Mouse (Mus musculus): ENCODE measurements at regions not wholly inside any gene's neighbourhood (a gene's known extent, or its start where the extent isn't known, plus 50 kb on each side); places are given as distances from the start of the nearest gene placed in this dataset.

DNA sequence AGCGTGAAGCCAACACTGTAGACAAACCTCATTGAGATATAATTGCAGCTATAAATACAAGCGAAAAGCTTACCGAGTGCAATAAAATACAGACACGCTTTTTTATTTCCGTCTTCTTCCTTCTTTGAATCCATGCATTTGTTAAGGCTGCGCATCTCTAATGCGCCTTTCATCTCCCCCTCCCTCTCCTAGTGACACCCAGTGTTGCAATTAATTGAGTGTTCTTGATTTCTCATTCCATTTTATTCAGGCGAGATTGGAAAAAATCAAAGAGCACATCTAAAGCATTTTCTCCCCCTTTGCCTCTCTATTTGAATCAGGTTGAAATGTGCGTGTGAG lies 293.2 kb upstream of the Tle4 start:
- no peak for DNase-seq

DNA sequence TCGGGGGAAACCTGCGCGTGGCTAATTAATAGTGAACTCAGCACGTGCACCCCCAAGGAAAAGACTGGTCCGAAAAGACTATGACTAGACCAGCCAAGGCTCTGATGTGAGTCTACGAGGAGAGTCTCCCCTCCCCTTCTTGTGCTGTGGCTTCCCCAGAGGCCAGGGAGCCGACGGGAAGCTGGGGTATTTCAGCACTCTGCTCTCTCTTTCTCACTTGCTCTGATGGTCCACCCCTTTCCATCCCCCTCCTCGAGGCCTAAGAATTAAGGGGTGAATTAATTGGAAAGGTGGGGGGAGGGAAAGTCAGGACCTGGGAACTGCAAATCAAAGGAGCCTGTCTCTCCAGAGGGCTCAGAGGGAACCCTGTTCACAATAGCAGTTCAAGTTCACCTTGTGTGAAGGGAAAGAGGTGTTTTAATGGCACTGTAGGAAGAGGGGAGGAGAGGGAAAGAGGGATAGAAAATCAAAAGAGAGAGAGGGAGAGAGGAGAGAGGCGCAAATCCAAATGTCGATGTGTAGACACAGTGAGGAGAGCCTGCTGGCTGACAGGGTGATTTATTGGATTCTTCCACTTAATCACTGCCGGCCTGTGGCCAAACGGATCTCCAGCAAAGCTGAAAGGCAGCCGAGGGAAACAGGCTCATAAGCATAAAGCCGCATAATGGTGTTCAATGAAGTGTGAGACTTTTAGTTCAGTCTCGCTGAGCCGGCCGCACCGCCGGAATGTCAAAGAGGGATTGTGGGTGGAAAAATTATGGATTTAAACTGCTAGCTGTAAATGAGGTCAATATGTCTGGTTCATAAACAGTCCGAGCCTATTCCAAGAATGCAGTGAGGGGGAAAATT lies 292.6 kb upstream of the Tle4 start:
- DNase-seq: peak; percentile 67

DNA sequence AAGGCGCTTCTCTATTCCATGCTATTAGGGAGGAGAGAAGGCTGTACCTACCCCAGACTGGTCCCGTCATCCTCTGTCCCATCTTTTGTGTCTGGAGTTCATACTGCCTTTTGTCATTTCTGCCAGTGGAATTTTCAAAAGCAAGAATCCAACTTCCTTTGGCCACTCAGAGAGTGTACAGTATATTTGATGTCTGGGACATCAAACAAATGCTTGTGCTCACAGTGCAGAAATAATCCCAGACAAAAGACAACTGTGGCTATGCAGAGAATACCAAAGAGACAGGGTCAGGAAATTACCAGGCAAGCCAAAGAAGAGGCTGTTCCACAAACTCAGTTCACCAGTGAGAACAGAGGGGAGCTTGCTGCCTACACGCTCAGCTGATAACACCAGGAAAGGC lies 291.9 kb upstream of the Tle4 start:
- DNase-seq: no peak

DNA sequence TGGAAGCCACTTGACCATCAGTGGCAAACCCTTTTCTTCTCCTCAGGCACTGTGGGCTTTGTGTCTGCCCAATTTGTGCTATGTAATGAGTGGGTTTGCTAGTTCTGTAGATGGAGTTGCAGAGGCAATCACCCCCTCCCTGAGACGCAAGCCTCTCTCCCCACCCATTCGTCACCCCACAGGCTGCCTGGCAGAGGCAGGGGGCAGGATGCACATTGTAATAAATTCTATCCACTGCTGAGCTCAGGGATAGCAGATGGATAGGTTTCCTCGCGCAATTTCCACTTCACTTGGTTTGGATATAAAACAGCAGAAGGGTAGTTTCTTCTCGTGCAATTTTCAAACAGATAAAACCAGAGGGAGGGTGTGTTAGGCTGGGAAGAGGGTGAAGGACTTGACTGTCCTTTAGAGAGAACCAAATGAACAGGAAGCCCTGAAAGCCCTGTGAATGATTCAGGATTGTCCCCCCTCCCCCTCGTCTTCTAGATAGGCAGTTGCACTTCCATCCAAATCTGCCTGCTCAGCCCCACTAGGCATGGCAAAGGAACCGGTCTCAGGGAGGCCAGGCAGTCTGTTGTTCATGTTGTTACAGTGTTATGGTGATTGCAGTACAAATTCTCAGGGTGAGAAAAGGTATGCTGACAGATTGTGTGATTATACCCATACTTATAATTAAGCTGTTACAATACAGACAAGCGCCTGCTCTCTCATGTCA lies 286.0 kb upstream of the Tle4 start:
- DNase-seq: no peak

DNA sequence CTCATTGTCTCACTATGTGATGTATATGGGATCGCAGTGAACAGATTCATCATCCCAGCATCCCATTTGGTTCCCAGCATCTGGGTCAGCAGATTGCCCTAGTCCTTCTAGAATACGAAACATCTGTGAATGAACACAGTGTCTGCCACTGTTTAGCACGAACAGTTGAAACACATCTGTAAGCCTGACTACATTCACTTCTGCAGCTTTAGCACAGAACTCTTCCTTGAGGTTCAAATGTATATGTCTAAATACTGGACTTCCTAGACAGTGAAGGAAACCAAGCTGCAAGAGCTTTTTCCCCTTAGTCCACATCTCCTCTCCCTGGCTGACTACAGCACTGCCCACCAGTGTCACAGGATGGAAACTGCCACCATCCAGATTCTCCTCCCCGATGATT lies 283.0 kb upstream of the Tle4 start:
- no peak for DNase-seq

DNA sequence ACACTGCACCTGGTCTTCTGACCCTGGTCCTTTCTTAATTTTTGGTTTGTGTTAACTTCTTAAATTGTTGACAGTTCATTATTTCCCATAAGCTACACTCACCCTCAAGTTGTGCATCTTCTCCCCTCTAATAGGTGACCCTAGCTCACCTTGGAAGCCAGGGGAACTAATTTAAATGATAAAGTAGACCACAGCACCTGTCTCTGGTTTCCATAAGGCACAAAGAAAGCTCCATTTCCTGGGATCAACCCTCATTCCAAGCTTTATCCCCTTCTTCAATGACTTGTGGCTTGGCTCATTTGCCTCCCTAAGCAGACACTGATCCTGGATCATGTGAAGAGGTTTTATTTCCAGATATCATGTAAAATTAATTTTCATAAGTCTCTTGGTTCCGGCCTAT lies 276.1 kb upstream of the Tle4 start:
- DNase-seq: no peak

DNA sequence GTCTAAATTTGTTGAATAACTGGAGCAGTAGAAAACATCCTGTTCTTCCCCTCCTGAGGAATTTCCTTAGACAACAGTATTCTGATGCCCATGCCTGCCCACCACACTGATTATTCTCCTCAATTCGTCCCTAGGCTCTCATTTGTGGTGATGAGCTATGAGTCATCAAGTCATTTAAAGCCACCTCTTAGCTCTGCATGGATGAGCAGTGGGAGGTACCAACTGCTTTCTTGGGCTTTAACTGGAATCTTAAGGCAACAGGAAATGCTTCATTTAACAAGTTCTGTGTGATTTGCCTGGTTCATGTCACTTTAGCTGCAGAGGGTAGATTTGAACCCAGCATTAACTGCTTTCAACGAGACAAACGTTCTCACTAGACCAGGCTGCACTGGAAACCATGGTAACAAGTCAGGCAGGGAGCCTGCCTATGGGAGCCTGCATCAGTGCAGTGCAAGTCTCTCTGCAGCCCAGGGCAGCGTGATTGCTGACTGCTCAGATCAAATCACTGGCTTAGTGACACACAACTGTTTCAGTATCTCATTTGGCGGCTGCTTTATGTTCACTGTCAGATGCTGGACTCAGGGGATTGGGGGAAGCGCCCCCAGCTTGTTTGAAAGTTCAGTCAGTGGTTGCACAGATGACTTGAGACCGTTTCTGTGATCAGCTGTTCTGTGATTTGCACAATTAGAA lies 273.5 kb upstream of the Tle4 start:
- no peak for DNase-seq

DNA sequence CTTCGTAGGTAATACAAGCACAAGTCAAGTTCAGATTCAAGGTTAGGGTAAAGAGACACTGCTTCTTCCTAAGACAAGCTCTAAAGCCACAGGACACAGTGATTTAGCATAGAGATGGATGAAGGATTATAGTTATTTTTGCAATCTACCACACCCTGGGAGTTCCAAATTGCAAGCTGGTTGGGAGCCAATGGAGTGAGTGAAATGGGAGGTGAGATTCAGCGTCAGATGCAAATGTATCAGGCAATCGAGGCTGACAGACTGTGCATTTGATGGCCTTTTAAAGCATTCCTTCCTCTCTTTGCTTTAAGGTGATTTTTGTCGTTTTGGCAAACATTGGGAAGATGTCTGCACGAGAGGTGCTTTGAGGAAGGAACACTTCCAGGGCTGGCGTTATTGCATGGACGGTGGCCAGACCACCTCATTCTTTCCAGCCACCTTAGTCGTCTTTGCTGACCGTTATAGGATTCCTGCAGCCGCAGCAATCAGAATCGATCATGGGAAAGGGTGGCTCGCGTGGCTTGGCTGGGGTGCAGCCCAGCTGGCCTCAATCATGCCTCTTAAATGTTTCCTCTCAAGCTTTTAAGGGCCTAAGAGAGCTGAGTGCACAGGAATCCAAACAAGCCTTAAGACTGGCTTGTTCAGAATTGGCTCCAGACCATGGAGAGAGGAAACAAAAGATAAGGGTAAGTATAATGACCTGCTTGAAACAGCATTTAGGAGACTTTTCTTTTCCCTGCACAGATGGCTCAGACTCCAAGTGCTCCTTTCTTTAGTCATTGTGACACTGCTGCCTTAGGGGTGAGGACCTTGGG lies 265.0 kb upstream of the Tle4 start:
- no peak for DNase-seq

DNA sequence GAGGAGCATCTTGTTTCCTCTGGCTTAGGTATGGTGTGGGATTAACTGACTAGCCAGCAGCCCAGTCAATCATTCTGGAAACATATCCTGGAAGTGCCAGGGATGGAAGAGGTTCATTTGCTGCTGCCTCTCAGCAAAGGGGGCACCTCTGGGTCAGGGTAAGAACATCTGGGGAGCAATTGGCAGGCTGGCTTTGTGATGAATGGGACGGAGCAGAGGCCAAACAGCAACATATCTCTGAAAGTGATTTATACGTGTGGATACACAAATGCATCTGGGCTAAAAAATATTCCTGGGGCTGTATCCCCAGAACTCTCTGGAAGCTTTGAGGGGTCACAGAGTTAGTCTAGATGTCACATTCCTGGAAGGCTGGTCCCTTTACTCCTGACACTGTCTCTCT lies 257.2 kb upstream of the Tle4 start:
- no peak for DNase-seq

DNA sequence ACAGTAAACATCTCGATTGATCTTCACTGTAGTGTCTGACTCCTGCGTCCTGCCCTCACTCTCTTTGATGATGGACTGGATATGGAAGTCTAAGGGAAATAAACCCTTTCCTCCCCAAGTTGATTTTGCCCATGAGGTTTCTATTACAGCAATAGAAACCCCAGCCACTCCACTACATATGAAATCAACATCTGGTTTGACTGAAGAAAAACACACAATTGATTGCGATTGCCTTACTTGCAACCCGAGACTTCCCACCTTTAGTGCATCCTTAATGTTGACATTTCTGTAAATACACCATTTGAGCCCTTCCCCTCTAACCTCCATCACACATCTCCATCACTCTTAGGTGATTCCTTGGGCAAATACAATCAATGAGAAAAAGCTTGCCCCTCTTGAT lies 255.6 kb upstream of the Tle4 start:
- DNase-seq: no peak

DNA sequence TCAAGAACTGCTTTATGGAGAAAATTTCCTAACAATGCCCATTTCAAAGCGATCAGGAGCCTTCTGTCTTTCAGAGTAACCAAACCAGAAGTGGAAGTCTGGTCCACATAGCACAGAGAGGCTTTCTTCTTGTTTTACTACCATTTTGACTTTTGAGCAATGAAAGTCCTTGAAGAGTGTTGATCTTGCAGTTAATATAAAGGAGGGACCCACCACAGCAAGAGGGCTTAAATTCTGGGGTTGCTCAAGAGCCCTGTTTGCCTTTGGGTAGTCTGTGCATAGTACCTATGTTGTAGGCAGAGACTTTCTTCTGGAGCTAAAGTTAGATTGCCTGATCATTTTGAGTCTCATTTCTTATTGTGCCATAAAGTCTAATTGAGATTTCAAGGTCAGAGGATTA lies 251.7 kb upstream of the Tle4 start:
- DNase-seq: no peak

DNA sequence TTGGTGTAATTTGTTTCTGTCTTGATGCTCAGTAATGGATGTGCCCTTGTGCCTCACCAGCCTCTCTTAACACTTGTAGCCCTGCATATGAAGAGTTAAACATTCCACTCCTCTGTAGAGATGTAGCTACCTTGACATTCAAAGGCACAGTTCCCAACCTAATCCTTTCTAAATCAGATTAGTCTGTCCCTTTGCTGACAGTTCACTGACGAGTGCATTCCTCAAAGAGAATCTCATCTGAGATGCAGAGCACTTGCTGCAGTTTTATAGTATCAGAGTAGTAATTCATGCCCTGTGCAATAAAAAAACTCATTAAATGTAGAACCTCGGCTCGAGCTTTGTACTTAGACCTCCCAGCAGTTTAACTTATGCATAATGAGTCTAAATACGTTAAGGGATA lies 249.3 kb upstream of the Tle4 start:
- no peak for DNase-seq

DNA sequence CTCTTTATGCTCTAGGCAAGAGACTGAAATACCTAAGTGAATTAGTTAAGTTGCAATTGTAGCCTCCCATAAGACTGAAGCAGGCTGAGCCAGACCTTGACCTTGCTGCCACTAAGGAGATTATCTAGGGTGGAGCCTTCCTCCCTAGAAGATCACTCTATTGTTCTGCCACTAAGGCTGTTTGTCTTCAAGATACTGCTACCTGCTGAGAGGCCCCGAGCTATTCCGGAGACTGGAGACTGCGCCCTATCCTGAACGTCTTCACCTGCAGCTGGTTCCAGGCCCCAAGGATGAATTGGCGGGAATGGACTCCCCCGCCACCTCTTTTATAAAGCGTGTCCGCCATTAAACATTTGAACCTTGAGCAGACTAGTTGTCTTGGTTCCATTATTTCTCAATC lies 237.8 kb upstream of the Tle4 start:
- DNase-seq: no peak

DNA sequence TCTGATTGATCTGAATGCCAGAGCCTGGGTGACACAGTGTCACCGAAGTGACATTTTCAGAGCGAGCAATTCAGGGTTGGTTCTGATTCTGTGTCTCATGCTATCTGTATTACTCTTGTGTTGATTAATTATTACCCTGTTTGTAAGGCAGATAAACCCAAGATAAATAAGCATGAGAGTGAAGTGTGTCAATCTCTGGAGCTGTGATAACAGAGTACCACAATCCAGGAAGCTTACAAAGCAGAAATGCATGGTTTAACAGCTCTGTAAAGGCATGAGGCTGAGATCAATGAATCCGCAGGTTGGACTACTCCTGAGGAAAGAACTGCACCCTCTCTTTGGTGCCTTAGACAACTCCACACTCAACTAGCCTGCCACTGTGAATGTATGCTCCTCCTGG lies 218.5 kb upstream of the Tle4 start:
- DNase-seq: no peak

DNA sequence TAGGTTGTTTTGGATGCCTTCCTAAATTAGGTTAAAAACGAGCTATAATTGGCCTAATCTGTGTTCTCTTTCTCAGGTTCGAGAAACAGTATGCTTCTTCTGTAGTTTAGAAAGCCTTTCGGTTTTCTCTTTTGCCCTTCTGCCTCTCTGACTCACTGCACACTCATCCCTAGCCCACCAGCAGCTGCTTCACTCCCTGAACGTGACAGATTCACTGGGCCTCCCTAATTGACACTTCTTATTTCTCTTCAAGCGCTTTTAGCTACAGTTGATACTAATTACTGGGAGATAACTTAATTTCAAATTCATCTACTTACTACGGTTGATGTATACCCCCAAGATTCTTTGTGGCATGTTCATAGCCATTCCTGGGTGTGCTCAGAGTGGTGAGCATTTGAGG lies 208.9 kb upstream of the Tle4 start:
- no peak for DNase-seq

DNA sequence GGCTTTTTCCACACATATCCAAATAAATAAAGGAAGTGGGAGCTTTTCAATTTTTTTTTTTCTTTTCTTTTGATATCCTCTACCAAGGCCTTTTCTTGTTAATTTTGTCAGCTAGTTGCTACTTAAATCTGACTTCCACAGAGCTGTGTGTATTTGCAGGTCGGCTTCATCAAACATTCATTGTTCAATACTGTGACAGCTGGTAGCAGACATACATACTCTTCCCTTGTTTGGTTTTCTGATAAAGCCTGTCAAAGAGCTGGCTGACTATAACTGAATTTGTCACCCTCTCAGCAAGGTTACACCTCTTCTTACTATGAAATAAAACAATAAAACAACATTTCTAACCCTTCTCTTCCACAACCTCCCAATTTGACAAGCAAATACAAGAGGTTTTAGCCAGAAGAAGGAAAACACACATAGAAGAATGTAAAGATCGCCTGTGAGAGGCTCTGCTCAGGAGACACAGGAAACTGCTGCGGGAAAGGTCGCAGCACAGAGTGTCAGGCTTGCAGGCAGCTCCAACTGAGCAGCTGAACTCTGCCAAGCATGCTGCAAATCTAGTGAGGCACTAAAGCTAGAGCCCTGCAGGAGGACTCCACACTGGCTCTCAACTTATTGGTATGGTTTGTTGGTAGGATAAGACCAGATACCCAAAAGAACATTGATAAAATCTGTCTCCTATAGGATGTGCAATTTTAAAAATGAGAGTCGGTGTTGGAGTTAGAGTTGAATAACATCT lies 205.2 kb upstream of the Tle4 start:
- no peak for DNase-seq

DNA sequence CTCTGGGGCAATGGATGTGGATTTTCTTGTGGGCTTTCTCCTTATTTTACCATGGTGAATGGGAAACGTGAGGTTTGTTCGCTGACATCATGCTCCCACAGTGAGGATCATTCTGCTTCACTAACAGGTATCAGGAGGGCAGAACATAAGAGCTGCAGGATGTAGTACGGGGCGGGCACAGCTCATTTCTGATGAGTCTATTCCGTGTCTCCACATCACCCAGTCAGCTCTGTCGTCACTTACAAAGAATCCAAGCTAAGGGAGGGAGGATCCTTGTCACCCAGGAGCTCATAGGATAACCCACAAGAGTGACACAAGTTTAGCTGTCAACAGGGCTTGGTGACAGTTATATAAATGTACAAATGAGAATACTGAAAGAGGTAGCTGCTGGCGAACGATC lies 203.8 kb upstream of the Tle4 start:
- no peak for DNase-seq

DNA sequence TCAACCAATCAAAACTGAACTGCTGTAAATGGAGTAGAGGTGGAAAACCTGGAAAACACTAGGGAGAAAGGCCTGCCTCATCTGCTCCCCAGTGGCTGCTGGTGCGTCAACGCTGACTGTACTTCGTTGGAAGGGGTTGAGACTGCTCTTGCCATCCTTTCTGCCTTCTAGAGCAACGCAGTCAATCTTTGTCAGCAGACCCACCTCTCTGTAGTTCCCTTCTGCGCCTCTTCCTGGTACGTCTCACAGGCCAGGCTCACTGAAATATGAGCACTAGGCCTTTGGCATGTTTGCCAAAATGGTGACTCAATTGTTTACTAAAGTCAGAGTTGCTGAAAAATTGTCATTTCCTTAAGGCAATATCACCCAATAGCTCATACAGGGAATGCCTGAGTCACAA lies 201.2 kb upstream of the Tle4 start:
- no peak for DNase-seq

DNA sequence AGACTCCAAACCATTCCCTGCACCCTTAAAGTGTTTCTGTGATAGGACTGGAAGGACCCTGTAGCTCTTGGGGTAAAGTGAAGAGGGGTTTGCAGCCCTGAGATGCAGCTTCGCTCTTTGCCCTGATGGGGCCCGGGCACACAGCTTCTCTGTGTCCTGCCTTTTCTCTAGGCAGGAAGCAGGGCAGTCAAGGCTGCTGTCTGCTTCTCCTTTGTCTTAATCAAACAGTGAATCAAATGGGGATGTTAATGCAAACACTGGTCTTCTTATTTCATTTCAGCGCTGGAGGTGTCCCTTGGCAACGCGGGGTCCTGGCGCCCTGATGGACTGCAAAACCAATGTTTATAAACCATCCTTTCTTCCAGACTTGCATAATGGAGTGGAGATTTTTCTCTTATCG lies 200.6 kb upstream of the Tle4 start:
- DNase-seq: no peak

DNA sequence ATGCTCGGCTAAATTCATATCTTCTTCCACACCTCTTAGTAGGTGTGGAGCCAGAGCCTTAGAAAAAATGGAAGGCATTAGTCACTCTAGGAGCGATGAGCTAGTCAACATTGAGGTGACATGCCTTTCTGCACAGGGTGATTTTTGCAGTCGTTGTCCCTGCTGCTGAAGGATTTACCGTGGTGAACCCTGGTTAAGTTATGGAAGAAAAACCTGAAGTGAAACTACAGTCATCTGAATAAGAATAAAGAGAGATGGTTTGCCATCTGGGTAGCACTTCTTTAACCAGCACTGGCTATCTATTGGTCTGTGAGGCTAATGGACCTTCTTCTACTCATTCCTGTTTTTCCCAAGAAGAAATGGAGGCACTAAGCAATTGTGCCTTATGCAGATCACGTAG lies 198.1 kb upstream of the Tle4 start:
- DNase-seq: no peak

DNA sequence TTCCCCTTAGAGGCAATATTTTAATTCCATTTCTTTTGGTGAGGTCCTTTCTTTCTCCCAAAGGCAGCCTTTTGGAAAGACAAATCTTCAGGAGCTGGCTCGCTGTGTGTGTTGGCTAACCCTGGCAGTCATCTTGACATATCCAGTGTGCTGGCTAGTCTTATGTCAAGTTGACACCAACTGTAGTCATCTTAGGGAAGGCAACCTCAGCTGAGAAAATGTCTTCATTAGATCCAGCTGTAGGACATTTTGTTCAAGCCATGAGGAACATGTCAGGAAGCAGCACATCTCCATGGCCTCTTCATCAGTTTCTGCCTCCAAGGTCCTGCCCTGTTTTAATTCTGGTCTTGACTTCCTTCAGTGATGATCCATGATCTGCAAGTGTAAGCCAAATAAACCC lies 192.1 kb upstream of the Tle4 start:
- no peak for DNase-seq

DNA sequence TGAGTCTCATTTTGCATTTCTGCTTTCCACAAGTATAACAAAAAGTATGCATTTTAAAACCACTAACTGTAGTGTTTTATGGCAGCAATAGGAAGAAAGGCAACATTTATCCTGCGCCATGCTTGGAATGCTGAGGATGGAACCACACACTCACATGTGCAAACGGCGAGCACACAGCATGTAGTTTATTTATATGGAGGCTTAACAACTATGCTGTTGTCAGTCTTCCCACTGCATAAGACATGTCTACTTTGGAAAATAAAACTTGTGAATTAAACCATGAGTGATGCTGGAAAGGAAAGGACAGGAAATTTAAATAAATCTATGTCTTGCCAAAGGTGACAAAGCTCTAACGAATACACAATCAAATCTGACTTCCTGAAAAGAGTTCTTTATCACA lies 190.8 kb upstream of the Tle4 start:
- no peak for DNase-seq

All from adrenal gland, adult 2 months (tissue).